Mouse (Mus musculus) heart, postnatal 14 days (tissue): ENCODE measurements around the gene Dnmbp. TPM values are rescaled to one million over a fixed set of nuclear protein-coding genes. Genes with fewer than 3 reads are reported as not detected.
A peak's percentile ranks its signal among the peaks of the same experiment; 100 is the strongest.

Experiments
- DNase-seq, 2 experiments: peaks; one replicate each; pipeline ENCODE4 v3.0.0; 2021 to 2022
- intact Hi-C: fragments of 180-260 bp; cut with DNase I; formaldehyde crosslinking; loops from one replicate; pipeline ENCODE4 v1.15.1; 2025
- long read RNA-seq, 2 experiments: library from polyadenylated mRNA; stranded (forward); transcript quantifications; one replicate each; pipeline ENCODE4 v2.0.0; 2021
- total RNA-seq, 2 experiments: library from RNA; stranded (reverse); gene quantifications; 2 replicates each; pipeline ENCODE4 v1.2.3; 2021

The Dnmbp gene
- total RNA-seq: 1 to 10 TPM; 8.3 to 9.9 TPM
- long read RNA-seq, experiment 1, partial matches to known transcripts: 1 of 2 reads
- long read RNA-seq, experiment 1, other reads (novel, unspliced or antisense): 1 of 2 reads
- long read RNA-seq, experiment 2, partial matches to known transcripts: 1 of 5 reads
- long read RNA-seq, experiment 2, other reads (novel, unspliced or antisense): 4 of 5 reads

- intact Hi-C loops: loop anchor here (2.0 to 5.0 kb wide), 4 partner anchors 21 to 107 kb away; no protein-coding TSS in a partner anchor
- DNase-seq: peak; percentile 95 to 96
These were observed at the start of gene Dnmbp for GRCm38 (mm10) chr19:43939769-43940689. Gene Dnmbp (minus strand): TSS chr19:43940191.

GRCm38 (mm10) chr19:43986069-43986794, 46.2 kb upstream of the Dnmbp start, which contains the start of gene Cpn1:
Gene Cpn1 (minus strand): TSS chr19:43986556.
- no peak for DNase-seq

GRCm38 (mm10) chr19:43981992-43982391, 42.0 kb upstream of the Dnmbp start:
- intact Hi-C loops: no loop called here
- no peak for DNase-seq

More at GRCm38 (mm10) chr19:43986069-43986794, 46.2 kb upstream of the Dnmbp start, which contains the start of gene Cpn1:
- intact Hi-C loops: no loop called here

- no peak for DNase-seq
- intact Hi-C loops: no loop called here
These were observed 40.7 kb upstream of the Dnmbp start for GRCm38 (mm10) chr19:43980711-43981110.

- intact Hi-C loops: no loop called here
These were observed 37.8 kb upstream of the Dnmbp start for GRCm38 (mm10) chr19:43977799-43978198.

GRCm38 (mm10) chr19:43976661-43977060, 36.7 kb upstream of the Dnmbp start:
- intact Hi-C loops: no loop called here
- DNase-seq: peak in 1 of 2 experiments; percentile 7

More at GRCm38 (mm10) chr19:43977799-43978198, 37.8 kb upstream of the Dnmbp start:
- no peak for DNase-seq

- intact Hi-C loops: no loop called here
- DNase-seq: no peak
These were observed 34.2 kb upstream of the Dnmbp start for GRCm38 (mm10) chr19:43974221-43974620.

- no peak for DNase-seq
- intact Hi-C loops: no loop called here
These were observed 33.7 kb upstream of the Dnmbp start for GRCm38 (mm10) chr19:43973711-43974110.

GRCm38 (mm10) chr19:43972129-43972528, 32.1 kb upstream of the Dnmbp start:
- intact Hi-C loops: no loop called here
- DNase-seq: no peak

- no peak for DNase-seq
- intact Hi-C loops: no loop called here
These were observed 28.5 kb upstream of the Dnmbp start for GRCm38 (mm10) chr19:43968436-43969026.

GRCm38 (mm10) chr19:43966481-43966880, 26.5 kb upstream of the Dnmbp start:
- no peak for DNase-seq
- intact Hi-C loops: no loop called here

GRCm38 (mm10) chr19:43965496-43966085, 25.6 kb upstream of the Dnmbp start:
- intact Hi-C loops: no loop called here
- DNase-seq: peak in 1 of 2 experiments; percentile 14

GRCm38 (mm10) chr19:43962795-43963194, 22.8 kb upstream of the Dnmbp start:
- DNase-seq: no peak
- intact Hi-C loops: no loop called here

GRCm38 (mm10) chr19:43961185-43961584, 21.2 kb upstream of the Dnmbp start:
- intact Hi-C loops: no loop called here

GRCm38 (mm10) chr19:43960014-43960413, 20.0 kb upstream of the Dnmbp start:
- intact Hi-C loops: no loop called here
- no peak for DNase-seq

More at GRCm38 (mm10) chr19:43961185-43961584, 21.2 kb upstream of the Dnmbp start:
- DNase-seq: no peak

- intact Hi-C loops: loop anchor here (1.0 to 5.0 kb wide), 2 partner anchors 107 to 127 kb away; no protein-coding TSS in a partner anchor
- peak; percentile 72 to 83 for DNase-seq
These were observed 19.2 kb upstream of the Dnmbp start for GRCm38 (mm10) chr19:43959162-43959561.

- no peak for DNase-seq
- intact Hi-C loops: loop anchor here (5.0 kb wide), 1 partner anchor 106 kb away; no protein-coding TSS in a partner anchor
These were observed 17.9 kb upstream of the Dnmbp start for GRCm38 (mm10) chr19:43957881-43958280.

GRCm38 (mm10) chr19:43957402-43957801, 17.4 kb upstream of the Dnmbp start:
- intact Hi-C loops: loop anchor here (5.0 kb wide), 1 partner anchor 105 kb away; no protein-coding TSS in a partner anchor
- peak; percentile 25 to 33 for DNase-seq

GRCm38 (mm10) chr19:43955266-43955665, 15.3 kb upstream of the Dnmbp start:
- intact Hi-C loops: loop anchor here (5.0 kb wide), 1 partner anchor 103 kb away; no protein-coding TSS in a partner anchor

More at GRCm38 (mm10) chr19:43955266-43955665, 15.3 kb upstream of the Dnmbp start:
- no peak for DNase-seq
